Mouse (Mus musculus) limb, embryonic 15.5 days (tissue): ENCODE data around the gene Fam19a5. TPM values are rescaled to one million over a fixed set of nuclear protein-coding genes. Genes with fewer than 3 reads are reported as not detected.

Source experiments
- ATAC-seq: fragments of 200-750 bp; cut with Nextera tagmentation; 2 replicates; pipeline ENCODE4 v1.8.0; 2017; ENCODE audit warnings: low read depth, moderate TSS enrichment; ENCODE audit not compliant: insufficient number of reproducible peaks, low FRiP score, low TSS enrichment
- H3K27ac ChIP-seq: fragments of 300-500 bp; sonication (generic); 2 replicates; pipeline ENCODE4 v1.5.1; 2015; ENCODE audit warnings: moderate library complexity, mild to moderate bottlenecking, inconsistent platforms
- H3K27me3 ChIP-seq: fragments of 300-500 bp; sonication (generic); 2 replicates; pipeline ENCODE4 v1.6.1; 2015; ENCODE audit warnings: inconsistent platforms
- H3K36me3 ChIP-seq: fragments of 300-500 bp; sonication (generic); 2 replicates; pipeline ENCODE4 v1.6.1; 2015; ENCODE audit warnings: inconsistent platforms
- H3K4me1 ChIP-seq: fragments of 300-500 bp; sonication (generic); 2 replicates; pipeline ENCODE4 v1.6.1; 2015; ENCODE audit warnings: inconsistent platforms
- H3K4me2 ChIP-seq: fragments of 300-500 bp; sonication (generic); 2 replicates; pipeline ENCODE4 v1.6.1; 2015; ENCODE audit warnings: mild to moderate bottlenecking, inconsistent platforms
- H3K4me3 ChIP-seq: fragments of 300-500 bp; sonication (generic); 2 replicates; pipeline ENCODE4 v1.5.1; 2015; ENCODE audit warnings: mild to moderate bottlenecking, inconsistent platforms
- H3K9ac ChIP-seq: fragments of 300-500 bp; sonication (generic); 2 replicates; pipeline ENCODE4 v1.6.1; 2015; ENCODE audit warnings: inconsistent platforms
- H3K9me3 ChIP-seq: fragments of 300-500 bp; sonication (generic); 2 replicates; pipeline ENCODE4 v1.6.1; 2016; ENCODE audit warnings: inconsistent platforms
- WGBS: fragments of 180-500 bp; shearing (Covaris S2); methylation state at CpG from one replicate; pipeline ENCODE4 v1.1.7; 2015; 5-methylcytosine and 5-hydroxymethylcytosine counted together
- polyA plus RNA-seq: library from polyadenylated mRNA; unstranded; fragments of >200 nt; fragmentation: Nextera tagmentation; extraction: Ambion mirVana; gene quantifications from 2 replicates; pipeline ENCODE4 v1.2.1, GENCODE M21; 2015

The Fam19a5 gene
- polyA plus RNA-seq, 1 experiment from 2014 or later = 3.0 TPM

DNA sequence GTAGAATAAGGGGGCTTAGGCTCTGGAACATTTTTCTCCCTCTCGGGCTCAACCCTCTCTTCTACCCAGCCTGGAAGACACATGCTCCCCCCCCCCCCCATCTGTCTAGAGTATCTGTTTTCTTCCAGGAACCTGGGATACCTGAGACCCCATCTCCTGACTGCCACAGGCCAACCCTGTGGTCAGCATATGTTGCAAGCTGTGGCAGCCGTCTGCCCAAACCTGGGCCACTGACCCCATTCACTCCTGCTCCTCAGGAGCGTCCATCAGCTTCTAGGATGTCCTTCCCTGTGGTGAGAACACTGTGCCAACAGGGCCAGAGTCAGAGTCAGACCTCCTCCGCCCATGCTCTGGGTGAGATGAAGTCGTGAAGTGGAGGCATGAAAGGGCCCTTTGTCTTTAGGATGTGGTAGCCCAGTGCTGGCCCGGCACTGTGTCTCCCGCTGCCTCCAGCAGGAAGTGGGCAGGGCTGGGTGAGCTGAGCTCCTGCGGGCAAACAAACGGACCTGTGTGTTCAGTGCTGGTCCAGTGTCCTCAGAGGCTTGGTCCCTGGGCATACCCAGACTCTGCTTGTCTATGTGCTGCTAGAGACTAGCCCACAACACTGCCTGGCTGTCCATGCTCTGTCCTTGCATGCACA lies 171.1 kb downstream of the Fam19a5 start:
- Histone ChIP-seq H3K4me3 (no peak overlapping the region), H3K27ac (peak overlapping the region; percentile 27; the same call in 1 of the 2 replicates), H3K36me3 (no peaks in the 10 kb centered on the region), H3K9ac (no peak overlapping the region), H3K4me1 (peaks cover 17% of the 10 kb centered on the region), H3K27me3 (no peaks in the 10 kb centered on the region), H3K9me3 (no peaks in the 10 kb centered on the region), H3K4me2 (no peak overlapping the region)
- 59% methylated on average over 9 of the region's 9 CpGs for WGBS
- ATAC-seq = peak; percentile 75

DNA sequence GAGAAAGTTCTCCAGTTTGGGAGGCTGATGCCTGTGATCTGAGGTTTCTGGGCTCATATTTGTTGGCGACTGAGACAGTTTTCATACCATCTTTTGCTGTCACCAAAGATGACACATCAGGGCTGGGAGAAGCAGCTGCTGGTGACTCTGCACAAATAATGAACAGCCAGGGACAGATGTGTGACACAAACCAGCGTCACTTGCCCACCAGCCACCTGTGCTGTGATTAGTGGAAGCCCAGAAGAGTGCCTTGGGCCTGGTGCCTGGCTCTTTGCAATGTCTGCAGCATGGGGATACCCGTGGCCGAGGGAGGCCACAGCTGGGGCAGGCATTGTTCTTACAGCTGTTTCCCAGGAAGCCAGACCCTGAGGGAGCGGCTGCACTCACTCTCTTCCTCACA lies 173.0 kb downstream of the Fam19a5 start:
- no peak overlapping the region for H3K4me2 ChIP-seq
- H3K4me1 ChIP-seq = peaks cover 9% of the 10 kb centered on the region; the same call in 1 of the 2 replicates
- H3K4me3 ChIP-seq = no peak overlapping the region
- no peak overlapping the region for H3K27ac ChIP-seq
- no peaks in the 10 kb centered on the region for H3K9me3 ChIP-seq
- H3K36me3 ChIP-seq = no peaks in the 10 kb centered on the region
- 57% methylated on average over 5 of the region's 5 CpGs for WGBS
- no peak for ATAC-seq
- H3K27me3 ChIP-seq = no peaks in the 10 kb centered on the region
- no peak overlapping the region for H3K9ac ChIP-seq

DNA sequence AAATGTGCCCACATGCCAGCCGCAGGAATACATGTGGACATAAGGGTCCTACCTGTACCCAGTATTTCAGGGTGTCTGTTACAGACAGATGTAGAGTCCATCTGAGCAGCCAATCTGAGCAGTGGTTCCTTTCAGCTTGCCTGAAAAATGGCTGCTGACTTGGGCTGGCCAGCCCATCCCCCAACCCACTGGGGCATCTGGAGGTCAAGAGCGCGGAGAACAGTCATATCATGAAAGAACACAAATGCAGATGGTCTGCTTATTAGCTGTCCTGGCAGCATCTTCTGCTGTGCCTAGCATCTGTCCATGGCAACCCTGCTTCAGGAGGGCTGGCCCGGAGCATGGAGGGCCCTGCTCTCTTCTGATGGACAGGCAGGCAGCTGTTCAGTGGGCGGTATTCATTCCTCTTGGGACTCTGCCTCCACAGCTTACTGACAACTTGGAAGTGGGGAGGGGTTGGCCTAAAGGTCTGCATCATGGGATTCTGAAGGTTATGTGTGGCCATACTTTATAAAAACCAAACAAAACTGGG lies 179.4 kb downstream of the Fam19a5 start:
- no peak for ATAC-seq
- no peaks in the 10 kb centered on the region for H3K27me3 ChIP-seq
- H3K4me3 ChIP-seq = no peak overlapping the region
- no peak overlapping the region for H3K4me2 ChIP-seq
- WGBS = 84% methylated on average over 5 of the region's 5 CpGs
- H3K27ac ChIP-seq = no peak overlapping the region
- H3K9me3 ChIP-seq = no peaks in the 10 kb centered on the region
- no peaks in the 10 kb centered on the region for H3K4me1 ChIP-seq
- H3K9ac ChIP-seq = no peak overlapping the region
- no peaks in the 10 kb centered on the region for H3K36me3 ChIP-seq

DNA sequence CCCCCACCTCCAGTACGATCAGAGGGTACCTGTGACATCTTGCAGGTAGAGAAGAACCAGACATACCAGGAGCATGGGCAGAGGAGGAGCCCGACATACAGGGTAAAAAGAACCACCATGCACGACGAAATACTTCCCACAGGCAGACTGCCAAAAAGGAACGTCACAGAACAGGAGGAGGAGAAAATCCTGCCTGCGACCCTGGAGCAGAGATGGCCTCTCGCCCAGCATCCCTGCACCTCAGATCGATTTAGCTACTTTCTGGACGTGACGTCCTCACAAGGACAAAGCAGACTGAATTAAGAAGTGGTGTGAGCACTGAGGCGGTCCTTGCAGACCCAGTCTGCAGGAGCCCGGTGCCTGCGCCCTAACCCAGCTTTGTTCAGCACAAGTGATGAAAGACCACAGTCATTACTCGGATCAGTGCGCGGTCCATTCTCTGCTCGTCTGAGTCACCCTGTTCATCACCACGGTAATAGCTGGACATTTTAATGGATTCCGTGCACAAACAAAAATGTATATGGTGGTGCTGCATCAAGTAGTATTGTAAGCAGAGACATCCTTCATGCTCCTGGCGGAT lies 182.6 kb downstream of the Fam19a5 start:
- 83% methylated on average over 20 of the region's 20 CpGs for WGBS
- H3K9ac ChIP-seq = no peak overlapping the region

DNA sequence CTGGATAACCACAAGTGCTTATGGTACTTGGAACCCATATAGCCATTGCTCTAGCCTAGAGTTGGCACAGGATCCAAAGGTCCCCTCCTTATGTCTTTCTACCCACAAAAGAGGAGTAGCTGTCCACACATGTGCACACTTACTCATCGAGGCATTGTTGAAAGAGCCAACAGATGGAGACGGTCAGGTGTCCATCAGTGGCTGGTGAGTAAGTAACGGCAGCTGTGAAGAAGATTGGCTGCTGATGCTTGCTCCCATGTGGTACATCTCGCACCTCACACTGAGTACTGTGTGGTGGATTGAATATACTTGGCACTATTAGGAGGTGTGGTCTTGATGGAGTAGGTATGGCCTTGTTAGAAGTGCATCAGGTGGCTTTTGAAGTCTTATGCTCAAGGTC lies 192.2 kb downstream of the Fam19a5 start:
- Histone ChIP-seq H3K27me3 (no peaks in the 10 kb centered on the region), H3K36me3 (no peaks in the 10 kb centered on the region), H3K27ac (no peak overlapping the region), H3K4me1 (no peaks in the 10 kb centered on the region), H3K9me3 (no peaks in the 10 kb centered on the region), H3K4me2 (no peak overlapping the region), H3K9ac (no peak overlapping the region), H3K4me3 (no peak overlapping the region)
- 90% methylated on average over 4 of the region's 4 CpGs for WGBS
- no peak for ATAC-seq

More for the DNA sequence above, 182.6 kb downstream of the Fam19a5 start:
- Histone ChIP-seq H3K27me3 (no peaks in the 10 kb centered on the region), H3K4me1 (no peaks in the 10 kb centered on the region), H3K27ac (no peak overlapping the region), H3K9me3 (no peaks in the 10 kb centered on the region), H3K4me2 (no peak overlapping the region), H3K4me3 (no peak overlapping the region), H3K36me3 (no peaks in the 10 kb centered on the region)
- ATAC-seq = no peak

DNA sequence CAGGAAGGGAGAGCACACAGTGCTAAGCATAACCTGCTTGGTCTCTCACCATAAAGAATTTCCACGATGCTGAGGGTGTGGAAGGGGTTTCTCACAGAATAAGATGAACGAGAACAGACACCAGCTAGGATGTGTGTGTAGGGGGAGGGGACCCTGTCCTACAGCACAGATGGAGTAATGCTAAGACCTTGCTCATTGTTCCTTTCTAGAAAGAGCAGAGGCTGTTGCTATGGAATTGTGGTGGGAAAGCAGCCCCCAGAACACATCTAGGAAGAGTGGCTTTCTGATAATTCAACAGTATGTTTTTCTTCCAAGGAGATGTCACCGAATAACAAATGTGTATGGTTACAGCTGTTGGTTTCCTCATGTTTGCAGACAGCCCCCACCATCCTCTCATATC lies 211.4 kb downstream of the Fam19a5 start:
- ATAC-seq = no peak
- Histone ChIP-seq H3K4me1 (no peaks in the 10 kb centered on the region), H3K4me2 (no peak overlapping the region), H3K9me3 (no peaks in the 10 kb centered on the region), H3K27ac (no peak overlapping the region), H3K9ac (no peak overlapping the region), H3K4me3 (no peak overlapping the region), H3K36me3 (no peaks in the 10 kb centered on the region), H3K27me3 (no peaks in the 10 kb centered on the region)
- WGBS = 78% methylated on average over 3 of the region's 3 CpGs

DNA sequence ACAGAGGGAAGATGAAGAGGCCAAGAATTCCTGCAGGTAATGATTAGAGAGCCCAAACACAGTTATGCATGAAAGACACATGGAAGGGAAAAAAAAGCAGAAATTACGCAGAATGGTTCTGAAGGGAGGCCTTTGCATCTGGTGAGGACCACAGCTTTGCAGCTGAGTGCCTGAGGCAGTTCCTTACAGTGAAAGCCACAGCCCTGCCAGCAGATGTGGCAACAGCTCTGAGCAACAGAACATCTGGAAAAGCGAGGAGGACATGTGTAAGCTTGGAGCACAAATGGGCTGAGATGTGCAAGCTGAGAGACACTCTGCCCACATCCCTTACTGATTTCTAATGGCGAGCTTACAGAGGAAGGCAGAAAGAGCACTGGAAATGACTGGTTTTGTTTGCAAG lies 221.8 kb downstream of the Fam19a5 start:
- no peaks in the 10 kb centered on the region for H3K4me1 ChIP-seq
- no peak overlapping the region for H3K4me2 ChIP-seq
- H3K27me3 ChIP-seq = no peaks in the 10 kb centered on the region
- no peak overlapping the region for H3K9ac ChIP-seq
- no peak overlapping the region for H3K27ac ChIP-seq
- WGBS = 58% methylated on average over 3 of the region's 3 CpGs
- no peaks in the 10 kb centered on the region for H3K9me3 ChIP-seq
- H3K36me3 ChIP-seq = no peaks in the 10 kb centered on the region
- no peak for ATAC-seq
- H3K4me3 ChIP-seq = no peak overlapping the region

DNA sequence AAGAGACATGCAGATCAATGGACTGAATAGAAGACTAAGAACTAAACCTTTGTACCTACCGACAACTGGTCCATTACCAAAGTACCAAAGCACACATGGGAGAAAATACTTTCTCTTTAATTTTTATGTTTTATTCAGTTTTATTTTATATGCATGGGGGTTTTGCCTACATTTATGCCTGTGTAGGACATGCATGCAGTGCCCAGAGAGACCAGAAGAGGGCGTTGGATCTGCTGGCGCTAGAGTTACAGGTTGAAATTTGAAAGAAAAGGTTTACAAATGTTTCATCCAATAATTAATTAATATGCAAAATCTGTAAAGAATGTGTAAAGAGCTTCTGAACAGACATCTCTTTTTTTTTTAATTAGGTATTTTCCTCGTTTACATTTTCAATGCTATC lies 229.9 kb downstream of the Fam19a5 start:
- 59% methylated on average over 4 of the region's 4 CpGs for WGBS

DNA sequence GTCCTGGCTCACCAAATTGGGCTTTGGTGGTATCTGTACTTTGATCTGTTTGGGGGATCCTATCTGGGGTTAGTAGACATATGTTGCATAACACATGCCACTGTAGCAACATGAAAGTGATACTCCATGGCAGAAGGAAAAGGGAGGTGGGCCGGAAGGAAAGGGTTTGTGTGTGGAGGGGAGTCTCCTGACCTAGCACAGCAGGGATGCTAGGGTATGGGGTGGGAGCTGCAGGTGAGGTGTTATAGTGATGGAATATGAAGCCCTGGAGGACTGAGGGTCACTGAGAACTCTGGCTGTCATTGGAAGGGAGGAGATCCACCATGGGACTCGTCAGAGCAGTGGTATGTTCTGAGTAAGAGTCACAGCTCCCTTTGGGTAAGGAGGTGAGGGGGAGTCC lies 239.2 kb downstream of the Fam19a5 start:
- no peak overlapping the region for H3K9ac ChIP-seq
- H3K4me3 ChIP-seq = no peak overlapping the region
- no peak for ATAC-seq
- H3K36me3 ChIP-seq = no peaks in the 10 kb centered on the region
- H3K4me2 ChIP-seq = no peak overlapping the region
- no peaks in the 10 kb centered on the region for H3K4me1 ChIP-seq
- H3K9me3 ChIP-seq = no peaks in the 10 kb centered on the region
- no peak overlapping the region for H3K27ac ChIP-seq
- H3K27me3 ChIP-seq = no peaks in the 10 kb centered on the region
- 70% methylated on average over 2 of the region's 2 CpGs for WGBS

More for the DNA sequence above, 229.9 kb downstream of the Fam19a5 start:
- no peaks in the 10 kb centered on the region for H3K27me3 ChIP-seq
- no peak overlapping the region for H3K27ac ChIP-seq
- H3K9me3 ChIP-seq = no peaks in the 10 kb centered on the region
- no peak for ATAC-seq
- no peak overlapping the region for H3K4me2 ChIP-seq
- no peak overlapping the region for H3K9ac ChIP-seq
- H3K4me1 ChIP-seq = no peaks in the 10 kb centered on the region
- no peak overlapping the region for H3K4me3 ChIP-seq
- no peaks in the 10 kb centered on the region for H3K36me3 ChIP-seq

DNA sequence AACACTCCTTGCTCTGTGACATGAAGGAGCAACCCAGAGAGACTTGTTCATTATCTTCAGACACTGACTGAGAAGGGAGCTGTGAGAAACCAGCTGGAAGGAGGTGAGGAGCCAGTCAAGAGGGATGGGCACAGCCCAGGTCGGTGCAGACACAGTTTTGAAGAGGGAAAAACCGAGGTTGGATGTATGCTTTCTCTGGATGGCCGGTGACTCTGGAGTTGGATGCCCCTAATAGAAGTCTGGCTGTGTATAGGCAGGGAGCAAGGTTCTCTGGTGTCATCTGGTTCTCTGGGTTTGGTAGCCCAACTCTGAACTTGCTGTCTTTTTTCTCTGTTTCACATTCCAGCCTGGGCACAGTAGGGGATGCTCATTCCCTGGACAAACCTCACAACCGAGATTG lies 245.6 kb downstream of the Fam19a5 start:
- Histone ChIP-seq H3K36me3 (no peaks in the 10 kb centered on the region), H3K27ac (no peak overlapping the region), H3K4me2 (no peak overlapping the region), H3K27me3 (no peaks in the 10 kb centered on the region), H3K4me3 (no peak overlapping the region), H3K4me1 (no peaks in the 10 kb centered on the region), H3K9ac (no peak overlapping the region), H3K9me3 (no peaks in the 10 kb centered on the region)
- 69% methylated on average over 4 of the region's 4 CpGs for WGBS
- ATAC-seq = no peak

DNA sequence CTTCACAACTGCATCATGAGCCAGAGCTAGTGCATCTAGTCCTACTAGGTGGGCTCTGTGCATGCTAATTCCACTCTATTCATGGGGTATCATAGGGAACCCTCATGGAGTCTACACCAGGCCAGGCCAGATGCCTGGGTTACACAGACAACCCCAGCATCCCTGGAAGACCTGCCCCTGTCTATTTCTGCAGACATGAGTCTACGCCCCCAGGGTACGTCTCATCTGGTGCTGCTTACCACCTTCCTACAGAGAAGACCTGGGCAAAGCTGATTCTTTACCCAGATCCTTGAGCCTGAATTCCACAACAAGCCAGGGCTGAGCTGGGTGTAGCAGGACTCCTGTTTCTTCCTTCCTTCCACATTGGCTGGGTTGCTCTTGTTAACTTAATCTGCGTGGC lies 249.6 kb downstream of the Fam19a5 start:
- no peak for ATAC-seq
- H3K4me1 ChIP-seq = no peaks in the 10 kb centered on the region
- H3K9me3 ChIP-seq = no peaks in the 10 kb centered on the region
- WGBS = 88% methylated on average over 3 of the region's 3 CpGs
- no peak overlapping the region for H3K27ac ChIP-seq
- H3K27me3 ChIP-seq = no peaks in the 10 kb centered on the region
- H3K9ac ChIP-seq = no peak overlapping the region
- no peaks in the 10 kb centered on the region for H3K36me3 ChIP-seq
- H3K4me3 ChIP-seq = no peak overlapping the region
- no peak overlapping the region for H3K4me2 ChIP-seq

DNA sequence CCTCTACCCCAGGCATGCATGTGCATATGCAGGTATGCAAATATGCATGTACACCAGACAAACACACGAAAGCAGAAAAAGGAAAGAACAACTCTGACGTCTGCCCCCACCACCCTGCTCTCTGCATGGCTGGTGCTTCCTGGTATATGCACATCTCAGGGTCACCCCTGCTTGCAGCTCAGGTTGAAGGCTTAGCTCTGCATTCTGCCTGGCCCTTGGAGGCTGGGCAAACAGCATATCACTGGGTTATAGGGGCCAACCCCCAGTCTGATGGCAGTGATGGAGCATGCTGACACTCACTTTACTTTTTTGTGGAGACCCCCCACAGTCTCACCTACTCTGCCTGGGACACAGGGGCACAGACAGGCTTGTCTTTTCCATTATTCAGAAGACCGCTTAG lies 252.5 kb downstream of the Fam19a5 start:
- Histone ChIP-seq H3K27ac (no peak overlapping the region), H3K36me3 (no peaks in the 10 kb centered on the region), H3K9me3 (no peaks in the 10 kb centered on the region), H3K4me2 (no peak overlapping the region), H3K9ac (no peak overlapping the region), H3K27me3 (no peaks in the 10 kb centered on the region), H3K4me1 (no peaks in the 10 kb centered on the region), H3K4me3 (no peak overlapping the region)
- WGBS = 87% methylated on average over 3 of the region's 3 CpGs
- no peak for ATAC-seq
